ENCODE assay signal across 8 mouse cellular contexts in genomic region chr19:57077826-57078699, GRCm38 (mm10).
DNase-seq lines count a peak whose midpoint lies in the region; ATAC-seq and TF ChIP-seq lines count a peak whose summit lies in the region.

No protein-coding gene starts in this region.

- no peak for TF ChIP-seq CTCF in hindbrain, postnatal 0 days (IDR thresholded peaks at IDR 0.05; ENCODE audit: low read depth)

- H3K4me3 ChIP-seq in neural tube, embryonic 11.5 days (ENCODE audit: low read depth, low read length) = no peak overlapping the region
- no peak overlapping the region for H3K4me3 ChIP-seq in hindbrain, postnatal 0 days (ENCODE audit: low read length)
- no peak overlapping the region for H3K4me3 ChIP-seq in stomach, embryonic 15.5 days (replicated peaks)

- peak; percentile 59 for DNase-seq in embryo, embryonic 10.5 days (ENCODE audit: low spot score)
- no peak for DNase-seq in embryo, embryonic 10 days (ENCODE audit: low spot score)
- DNase-seq in neural tube, embryonic 11.5 days (ENCODE audit: low spot score) = peak; percentile 24
- DNase-seq in neural tube, embryonic 10.5 days (ENCODE audit: extremely low spot score, low spot score) = no peak
- peak; percentile 43 for DNase-seq in hindbrain, postnatal 0 days (ENCODE audit: low spot score)
- no peak for DNase-seq in frontal cortex, postnatal 36 days (ENCODE audit: low spot score in 2 of 2)
- DNase-seq in left cerebral cortex, adult 18-20 months (ENCODE audit: low spot score in 2 of 2) = no peak

- ATAC-seq in neural tube, embryonic 11.5 days (ENCODE audit: insufficient read depth, low FRiP score, low TSS enrichment) = no peak
- peak; percentile 54; the same call in 1 of the 2 replicates for ATAC-seq in hindbrain, postnatal 0 days
- ATAC-seq in stomach, embryonic 15.5 days (ENCODE audit: insufficient read depth, low FRiP score, low read depth) = no peak

- no peaks in the 10 kb centered on the region for H3K9me3 ChIP-seq in neural tube, embryonic 11.5 days (ENCODE audit: control insufficient read depth, low read length)
- no peaks in the 10 kb centered on the region for H3K9me3 ChIP-seq in hindbrain, postnatal 0 days (ENCODE audit: low read length)
- no peaks in the 10 kb centered on the region for H3K9me3 ChIP-seq in stomach, embryonic 15.5 days

- H3K9ac ChIP-seq in neural tube, embryonic 11.5 days (ENCODE audit: low read length) = no peak overlapping the region
- H3K9ac ChIP-seq in hindbrain, postnatal 0 days (replicated peaks; ENCODE audit: low read length) = peak overlapping the region; percentile 19; the same call in 1 of the 2 replicates
- no peak overlapping the region for H3K9ac ChIP-seq in stomach, embryonic 15.5 days

- no peak overlapping the region for H3K27ac ChIP-seq in neural tube, embryonic 11.5 days (ENCODE audit: low read depth, low read length)
- H3K27ac ChIP-seq in hindbrain, postnatal 0 days = peak overlapping the region; percentile 80
- H3K27ac ChIP-seq in stomach, embryonic 15.5 days = peak overlapping the region; percentile 58; the same call in 1 of the 2 replicates

- peaks cover 5% of the 10 kb centered on the region; the same call in 1 of the 2 replicates for H3K4me1 ChIP-seq in neural tube, embryonic 11.5 days (ENCODE audit: control insufficient read depth, insufficient read depth, low read length)
- peaks cover 14% of the 10 kb centered on the region; the same call in 1 of the 2 replicates for H3K4me1 ChIP-seq in hindbrain, postnatal 0 days (ENCODE audit: insufficient read depth, low read length)
- H3K4me1 ChIP-seq in stomach, embryonic 15.5 days = peaks cover 9% of the 10 kb centered on the region; the same call in 1 of the 2 replicates

- H3K27me3 ChIP-seq in neural tube, embryonic 11.5 days (ENCODE audit: control insufficient read depth, insufficient read depth, low read length) = no peaks in the 10 kb centered on the region
- no peaks in the 10 kb centered on the region for H3K27me3 ChIP-seq in hindbrain, postnatal 0 days (ENCODE audit: insufficient read depth, low read length)
- no peaks in the 10 kb centered on the region for H3K27me3 ChIP-seq in stomach, embryonic 15.5 days (replicated peaks)

- H3K4me2 ChIP-seq in neural tube, embryonic 11.5 days (ENCODE audit: low read depth) = no peak overlapping the region
- no peak overlapping the region for H3K4me2 ChIP-seq in hindbrain, postnatal 0 days (ENCODE audit: low read depth, low read length)
- H3K4me2 ChIP-seq in stomach, embryonic 15.5 days = no peak overlapping the region

- H3K36me3 ChIP-seq in neural tube, embryonic 11.5 days (ENCODE audit: control insufficient read depth, insufficient read depth, low read length) = no peaks in the 10 kb centered on the region
- H3K36me3 ChIP-seq in hindbrain, postnatal 0 days (ENCODE audit: insufficient read depth, low read length) = no peaks in the 10 kb centered on the region
- H3K36me3 ChIP-seq in stomach, embryonic 15.5 days = no peaks in the 10 kb centered on the region

- WGBS in neural tube, embryonic 11.5 days = 40% methylated on average over 13 of the region's 13 CpGs
- 24% methylated on average over 13 of the region's 13 CpGs for WGBS in hindbrain, postnatal 0 days
- WGBS in stomach, embryonic 15.5 days = 61% methylated on average over 13 of the region's 13 CpGs

Comparison
In these comparisons a context has a peak if more than half of its experiments do, and no peak if none do; other contexts are left out.
1. DNase-seq: peak in embryo, embryonic 10.5 days (single experiment), neural tube, embryonic 11.5 days (single experiment) and hindbrain, postnatal 0 days (single experiment); none in embryo, embryonic 10 days (single experiment), neural tube, embryonic 10.5 days (single experiment), frontal cortex, postnatal 36 days (0 of 2) and left cerebral cortex, adult 18-20 months (0 of 2).